Mouse (Mus musculus) liver, adult (tissue): ENCODE data around the gene Tcte2.

ENCODE experiments used
- GATA4 ChIP-seq: IDR thresholded peaks from 2 replicates; pipeline ENCODE4 v1.6.1; 2014; ENCODE audit warnings: mild to moderate bottlenecking, low read length; ENCODE audit not compliant: insufficient replicate concordance

The Tcte2 gene

GRCm38 (mm10) chr17:13735057-13735456 is 26.6 kb downstream of the Tcte2 start:
- no peak for TF ChIP-seq GATA4

GRCm38 (mm10) chr17:13733971-13734370 is 27.7 kb downstream of the Tcte2 start:
- no peak for TF ChIP-seq GATA4

- no peak for TF ChIP-seq GATA4
These were observed 28.9 kb downstream of the Tcte2 start for GRCm38 (mm10) chr17:13732685-13733084.

GRCm38 (mm10) chr17:13731727-13732112 is 29.9 kb downstream of the Tcte2 start:
- no peak for TF ChIP-seq GATA4

- no peak for TF ChIP-seq GATA4
These were observed 30.5 kb downstream of the Tcte2 start for GRCm38 (mm10) chr17:13730980-13731726.

- TF ChIP-seq GATA4: no peak
These were observed 34.7 kb downstream of the Tcte2 start for GRCm38 (mm10) chr17:13726832-13727355.

GRCm38 (mm10) chr17:13725004-13725550 is 36.5 kb downstream of the Tcte2 start:
- no peak for TF ChIP-seq GATA4

GRCm38 (mm10) chr17:13722434-13722833 is 39.2 kb downstream of the Tcte2 start:
- no peak for TF ChIP-seq GATA4

GRCm38 (mm10) chr17:13721372-13721771 is 40.3 kb downstream of the Tcte2 start:
- TF ChIP-seq GATA4: peak; percentile 76; the same call in 1 of the 2 replicates

GRCm38 (mm10) chr17:13720187-13720586 is 41.4 kb downstream of the Tcte2 start:
- no peak for TF ChIP-seq GATA4

GRCm38 (mm10) chr17:13717428-13717827 is 44.2 kb downstream of the Tcte2 start:
- no peak for TF ChIP-seq GATA4

GRCm38 (mm10) chr17:13716336-13716735 is 45.3 kb downstream of the Tcte2 start:
- TF ChIP-seq GATA4: no peak

- TF ChIP-seq GATA4: no peak
These were observed 46.1 kb downstream of the Tcte2 start for GRCm38 (mm10) chr17:13715511-13715910.

GRCm38 (mm10) chr17:13714654-13715053 is 47.0 kb downstream of the Tcte2 start:
- no peak for TF ChIP-seq GATA4

GRCm38 (mm10) chr17:13714128-13714527 is 47.5 kb downstream of the Tcte2 start:
- no peak for TF ChIP-seq GATA4

GRCm38 (mm10) chr17:13712518-13712917 is 49.1 kb downstream of the Tcte2 start:
- no peak for TF ChIP-seq GATA4
